Mouse (Mus musculus) cerebellum, adult 2 months (tissue): ENCODE results near the gene Adamts17. TPM values are rescaled to one million over a fixed set of nuclear protein-coding genes. Genes with fewer than 3 reads are reported as not detected.

Experiments used
- DNase-seq, 2 experiments: peaks; one replicate each; pipeline ENCODE4 v3.0.0; 2021
- H3K27ac ChIP-seq: fragments of 200-500 bp; 2 replicates; pipeline ENCODE4 v1.5.1; 2012; ENCODE audit warnings: low read length, control low read depth, inconsistent platforms; ENCODE audit not compliant: insufficient read depth
- H3K27me3 ChIP-seq: fragments of 200-500 bp; 2 replicates; pipeline ENCODE4 v1.6.1; 2012; ENCODE audit warnings: inconsistent platforms, mild to moderate bottlenecking, low read length, moderate library complexity; ENCODE audit not compliant: control insufficient read depth, insufficient read depth
- H3K4me1 ChIP-seq: fragments of 200-500 bp; 2 replicates; pipeline ENCODE4 v1.6.1; 2011; ENCODE audit warnings: low read length; ENCODE audit not compliant: control insufficient read depth, insufficient read depth
- H3K4me3 ChIP-seq: fragments of 200-500 bp; replicated peaks from 2 replicates; pipeline ENCODE3; 2011; ENCODE audit warnings: mild to moderate bottlenecking, low read depth, low read length, control low read depth; ENCODE audit not compliant: insufficient read depth
- CTCF ChIP-seq: fragments of 200-500 bp; IDR thresholded peaks from 2 replicates; pipeline ENCODE4 v1.5.1; 2011; ENCODE audit warnings: low read depth, mild to moderate bottlenecking, control low read depth, low read length, moderate library complexity, borderline replicate concordance; ENCODE audit not compliant: insufficient read depth
- POLR2A ChIP-seq: fragments of 200-500 bp; IDR thresholded peaks from 2 replicates; pipeline ENCODE4 v1.6.1; 2011; ENCODE audit warnings: low read length, control low read depth, borderline replicate concordance; ENCODE audit not compliant: insufficient read depth
- WGBS: fragments of 180-500 bp; shearing (Covaris S2); methylation state at CpG from one replicate; pipeline ENCODE4 v1.1.7; 2018; 5-methylcytosine and 5-hydroxymethylcytosine counted together
- polyA plus RNA-seq: library from polyadenylated mRNA; depleted of rRNA; stranded (reverse); fragments of >200 nt; gene quantifications from 2 replicates; pipeline ENCODE4 v1.2.3, GENCODE M21; 2012

Adamts17 gene
- polyA plus RNA-seq, 1 experiment: 1.5 TPM

DNA sequence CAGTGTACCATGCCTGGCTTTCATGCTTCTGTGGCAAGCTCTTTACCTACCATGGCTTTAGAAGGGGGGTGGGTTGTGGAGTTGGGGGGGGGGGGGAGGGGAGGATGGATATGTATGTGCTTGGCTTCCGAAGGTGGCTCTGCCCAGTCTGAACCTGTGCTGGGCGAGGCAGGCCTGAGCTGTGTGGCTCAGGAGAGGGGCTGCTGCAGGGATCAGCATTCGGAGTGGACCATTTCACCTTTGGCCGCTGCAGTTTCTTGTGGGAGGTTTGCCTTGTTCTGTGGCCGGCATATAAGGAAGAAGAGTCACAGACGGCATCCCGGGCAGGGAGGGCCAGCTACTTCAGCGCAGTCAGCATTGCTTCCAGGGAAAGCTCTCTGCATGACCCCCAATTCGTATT is 7.8 kb downstream of the Adamts17 start:
- no peak for TF ChIP-seq POLR2A
- no peak for TF ChIP-seq CTCF
- no peak for DNase-seq
- Histone ChIP-seq H3K27ac (no peak overlapping the region), H3K27me3 (no peaks in the 10 kb centered on the region), H3K4me1 (no peaks in the 10 kb centered on the region), H3K4me3 (no peak overlapping the region)
- 94% methylated on average over 9 of the region's 9 CpGs for WGBS

DNA sequence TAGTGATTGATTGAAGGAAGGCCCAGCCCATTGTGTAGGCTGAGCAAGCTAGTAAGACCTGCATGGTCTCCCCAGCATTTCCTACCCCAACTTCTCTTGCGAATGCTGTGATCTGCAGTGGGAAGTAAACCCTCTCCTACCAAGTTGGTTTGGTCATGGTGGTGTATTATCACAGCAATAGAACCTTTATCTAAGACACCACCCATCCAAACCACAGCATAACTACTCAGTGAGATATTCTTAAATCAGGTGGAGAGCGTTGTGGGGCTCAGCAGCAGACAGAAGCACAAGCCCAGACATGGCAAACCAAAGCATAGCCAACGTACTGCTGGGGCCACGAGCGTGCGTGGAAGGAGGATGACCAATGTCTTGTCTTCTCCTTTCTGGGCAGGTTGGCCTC is 9.8 kb downstream of the Adamts17 start:
- DNase-seq: no peak
- no peak overlapping the region for H3K27ac ChIP-seq
- no peaks in the 10 kb centered on the region for H3K4me1 ChIP-seq
- H3K4me3 ChIP-seq: no peak overlapping the region
- no peaks in the 10 kb centered on the region for H3K27me3 ChIP-seq
- TF ChIP-seq CTCF (no peak), POLR2A (no peak)
- WGBS: 97% methylated on average over 6 of the region's 6 CpGs

- no peak overlapping the region for H3K4me3 ChIP-seq
- H3K27me3 ChIP-seq: no peaks in the 10 kb centered on the region; the same call in 1 of the 2 replicates
- WGBS: 78% methylated on average over 3 of the region's 3 CpGs
- no peaks in the 10 kb centered on the region for H3K4me1 ChIP-seq
- TF ChIP-seq CTCF (no peak), POLR2A (no peak)
- DNase-seq: no peak
- H3K27ac ChIP-seq: no peak overlapping the region
These were observed 12.6 kb downstream of the Adamts17 start for GRCm38 (mm10) chr7:66852164-66852563.

- H3K27me3 ChIP-seq: no peaks in the 10 kb centered on the region; the same call in 1 of the 2 replicates
- H3K4me1 ChIP-seq: no peaks in the 10 kb centered on the region
- TF ChIP-seq POLR2A (no peak), CTCF (no peak)
- H3K27ac ChIP-seq: no peak overlapping the region
- H3K4me3 ChIP-seq: no peak overlapping the region
- no peak for DNase-seq
- 40% methylated on average over 1 of the region's 1 CpGs for WGBS
These were observed 18.1 kb downstream of the Adamts17 start for GRCm38 (mm10) chr7:66857610-66858009.

GRCm38 (mm10) chr7:66858247-66859075 is 18.9 kb downstream of the Adamts17 start:
- H3K27me3 ChIP-seq: no peaks in the 10 kb centered on the region; the same call in 1 of the 2 replicates
- WGBS: 83% methylated on average over 12 of the region's 12 CpGs
- no peak for DNase-seq
- H3K4me1 ChIP-seq: no peaks in the 10 kb centered on the region
- no peak overlapping the region for H3K27ac ChIP-seq
- H3K4me3 ChIP-seq: no peak overlapping the region
- TF ChIP-seq POLR2A (no peak), CTCF (no peak)

DNA sequence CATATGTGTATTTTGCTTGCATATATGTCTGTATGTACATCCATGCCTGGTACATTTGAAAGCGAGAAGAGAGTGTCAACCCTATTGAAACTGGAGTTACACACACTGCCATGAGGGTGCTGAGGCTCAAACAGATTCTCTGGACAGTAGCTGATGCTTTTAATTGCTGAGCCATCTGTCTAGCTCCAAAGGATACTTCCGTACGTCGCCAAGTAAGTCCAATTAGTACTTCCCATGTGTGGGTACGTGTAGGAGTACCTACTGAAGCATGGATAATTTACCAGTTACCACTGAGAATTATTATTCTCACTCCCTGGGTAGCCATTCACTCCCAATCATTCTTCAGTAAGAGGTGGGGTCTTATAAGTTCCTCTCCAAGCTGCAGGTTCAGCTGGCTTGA is 19.7 kb downstream of the Adamts17 start:
- DNase-seq: no peak
- Histone ChIP-seq H3K4me1 (no peaks in the 10 kb centered on the region), H3K4me3 (no peak overlapping the region), H3K27ac (no peak overlapping the region), H3K27me3 (no peaks in the 10 kb centered on the region; the same call in 1 of the 2 replicates)
- WGBS: 26% methylated on average over 5 of the region's 5 CpGs
- TF ChIP-seq POLR2A (no peak), CTCF (no peak)

GRCm38 (mm10) chr7:66866944-66867718 is 27.6 kb downstream of the Adamts17 start:
- Histone ChIP-seq H3K4me1 (0 out of 2 replicates have a peak, but pooled peaks cover 3% of the 10 kb centered on the region), H3K27me3 (peaks cover 1% of the 10 kb centered on the region; the same call in 1 of the 2 replicates), H3K27ac (no peak overlapping the region), H3K4me3 (no peak overlapping the region)
- DNase-seq: peak; percentile 8 to 15
- WGBS: 19% methylated on average over 19 of the region's 19 CpGs
- no peak for TF ChIP-seq POLR2A
- TF ChIP-seq CTCF: peak; percentile 37; the same call in 1 of the 2 replicates
